Mouse (Mus musculus): Measurements from ENCODE around the gene Adcyap1r1. TPM values are rescaled to one million over a fixed set of nuclear protein-coding genes. Genes with fewer than 3 reads are reported as not detected.

Adcyap1r1 gene
- 2.3 TPM in 2 replicates for polyA plus RNA-seq (2015; fragmentation: Nextera tagmentation; extraction: Ambion mirVana)

- H3K9ac ChIP-seq: peak within 1 kb of the TSS; percentile 18; the same call in 1 of the 2 replicates
- no peaks in the 10 kb centered on the region for H3K9me3 ChIP-seq (replicated peaks)
- peak; percentile 52; the same call in 1 of the 2 replicates for ATAC-seq (ENCODE audit: insufficient number of reproducible peaks, low FRiP score, low TSS enrichment, low read depth)
- H3K36me3 ChIP-seq: no peaks in the 10 kb centered on the region
- WGBS: under 1% methylated on average over 50 of the region's 58 CpGs
- peaks cover 16% of the 10 kb centered on the region for H3K4me1 ChIP-seq
- peak within 1 kb of the TSS; percentile 92 for H3K4me2 ChIP-seq (replicated peaks)
- H3K4me3 ChIP-seq (replicated peaks): peak within 1 kb of the TSS; percentile 49
- no peak within 1 kb of the TSS for H3K27ac ChIP-seq (replicated peaks)
- H3K27me3 ChIP-seq: peaks cover 45% of the 10 kb centered on the region
These were observed at the start of gene Adcyap1r1 for GRCm38 (mm10) chr6:55451771-55452371. Gene Adcyap1r1 (plus strand): TSS chr6:55451978.

- Histone ChIP-seq H3K36me3 (no peaks in the 10 kb centered on the region), H3K4me1 (peaks cover 17% of the 10 kb centered on the region), H3K9ac (no peak overlapping the region), H3K4me2 (replicated peaks) (no peak overlapping the region), H3K9me3 (replicated peaks) (no peaks in the 10 kb centered on the region), H3K27me3 (peaks cover 8% of the 10 kb centered on the region; the same call in 1 of the 2 replicates), H3K27ac (replicated peaks) (no peak overlapping the region), H3K4me3 (replicated peaks) (no peak overlapping the region)
- ATAC-seq (ENCODE audit: insufficient number of reproducible peaks, low FRiP score, low TSS enrichment, low read depth): no peak
- 71% methylated on average over 9 of the region's 9 CpGs for WGBS
These were observed 49.6 kb upstream of the Adcyap1r1 start for GRCm38 (mm10) chr6:55402041-55402776.

GRCm38 (mm10) chr6:55403411-55404309 lies 48.1 kb upstream of the Adcyap1r1 start:
- ATAC-seq (ENCODE audit: insufficient number of reproducible peaks, low FRiP score, low TSS enrichment, low read depth): no peak
- Histone ChIP-seq H3K36me3 (no peaks in the 10 kb centered on the region), H3K27ac (replicated peaks) (no peak overlapping the region), H3K9ac (no peak overlapping the region), H3K27me3 (peaks cover 8% of the 10 kb centered on the region; the same call in 1 of the 2 replicates), H3K4me3 (replicated peaks) (no peak overlapping the region), H3K4me2 (replicated peaks) (no peak overlapping the region), H3K4me1 (peaks cover 16% of the 10 kb centered on the region), H3K9me3 (replicated peaks) (no peaks in the 10 kb centered on the region)
- 80% methylated on average over 9 of the region's 9 CpGs for WGBS

GRCm38 (mm10) chr6:55404421-55404990 lies 47.3 kb upstream of the Adcyap1r1 start:
- H3K4me2 ChIP-seq (replicated peaks): no peak overlapping the region
- ATAC-seq (ENCODE audit: insufficient number of reproducible peaks, low FRiP score, low TSS enrichment, low read depth): no peak
- peaks cover 9% of the 10 kb centered on the region for H3K4me1 ChIP-seq
- no peak overlapping the region for H3K27ac ChIP-seq (replicated peaks)
- WGBS: 55% methylated on average over 5 of the region's 5 CpGs
- H3K36me3 ChIP-seq: no peaks in the 10 kb centered on the region
- no peak overlapping the region for H3K4me3 ChIP-seq (replicated peaks)
- H3K9me3 ChIP-seq (replicated peaks): no peaks in the 10 kb centered on the region
- H3K9ac ChIP-seq: no peak overlapping the region
- peaks cover 8% of the 10 kb centered on the region; the same call in 1 of the 2 replicates for H3K27me3 ChIP-seq

GRCm38 (mm10) chr6:55407345-55407744 lies 44.4 kb upstream of the Adcyap1r1 start:
- 78% methylated on average over 4 of the region's 4 CpGs for WGBS
- no peak for ATAC-seq (ENCODE audit: insufficient number of reproducible peaks, low FRiP score, low TSS enrichment, low read depth)
- no peak overlapping the region for H3K9ac ChIP-seq

GRCm38 (mm10) chr6:55410119-55410775 lies 41.5 kb upstream of the Adcyap1r1 start:
- no peaks in the 10 kb centered on the region for H3K27me3 ChIP-seq
- 34% methylated on average over 7 of the region's 7 CpGs for WGBS
- no peak overlapping the region for H3K4me3 ChIP-seq (replicated peaks)
- no peaks in the 10 kb centered on the region for H3K36me3 ChIP-seq
- no peak overlapping the region for H3K27ac ChIP-seq (replicated peaks)
- H3K4me2 ChIP-seq (replicated peaks): no peak overlapping the region
- H3K9ac ChIP-seq: no peak overlapping the region
- H3K9me3 ChIP-seq (replicated peaks): no peaks in the 10 kb centered on the region
- ATAC-seq (ENCODE audit: insufficient number of reproducible peaks, low FRiP score, low TSS enrichment, low read depth): no peak
- no peaks in the 10 kb centered on the region; the same call in 1 of the 2 replicates for H3K4me1 ChIP-seq

More at GRCm38 (mm10) chr6:55407345-55407744, 44.4 kb upstream of the Adcyap1r1 start:
- H3K27ac ChIP-seq (replicated peaks): no peak overlapping the region
- no peaks in the 10 kb centered on the region for H3K9me3 ChIP-seq (replicated peaks)
- no peaks in the 10 kb centered on the region; the same call in 1 of the 2 replicates for H3K4me1 ChIP-seq
- no peak overlapping the region for H3K4me2 ChIP-seq (replicated peaks)
- H3K36me3 ChIP-seq: no peaks in the 10 kb centered on the region
- H3K27me3 ChIP-seq: peaks cover under 1% of the 10 kb centered on the region; the same call in 1 of the 2 replicates
- H3K4me3 ChIP-seq (replicated peaks): no peak overlapping the region

- no peaks in the 10 kb centered on the region; the same call in 1 of the 2 replicates for H3K4me1 ChIP-seq
- no peak overlapping the region for H3K9ac ChIP-seq
- no peak overlapping the region for H3K4me3 ChIP-seq (replicated peaks)
- no peaks in the 10 kb centered on the region for H3K36me3 ChIP-seq
- no peaks in the 10 kb centered on the region for H3K9me3 ChIP-seq (replicated peaks)
- no peaks in the 10 kb centered on the region for H3K27me3 ChIP-seq
- H3K4me2 ChIP-seq (replicated peaks): no peak overlapping the region
- 67% methylated on average over 5 of the region's 5 CpGs for WGBS
- ATAC-seq (ENCODE audit: insufficient number of reproducible peaks, low FRiP score, low TSS enrichment, low read depth): no peak
- no peak overlapping the region for H3K27ac ChIP-seq (replicated peaks)
These were observed 40.8 kb upstream of the Adcyap1r1 start for GRCm38 (mm10) chr6:55410977-55411376.

- Histone ChIP-seq H3K36me3 (no peaks in the 10 kb centered on the region), H3K9me3 (replicated peaks) (no peaks in the 10 kb centered on the region), H3K27ac (replicated peaks) (no peak overlapping the region), H3K4me2 (replicated peaks) (no peak overlapping the region), H3K9ac (no peak overlapping the region), H3K4me1 (no peaks in the 10 kb centered on the region), H3K27me3 (no peaks in the 10 kb centered on the region), H3K4me3 (replicated peaks) (no peak overlapping the region)
- ATAC-seq (ENCODE audit: insufficient number of reproducible peaks, low FRiP score, low TSS enrichment, low read depth): no peak
- 64% methylated on average over 5 of the region's 5 CpGs for WGBS
These were observed 35.6 kb upstream of the Adcyap1r1 start for GRCm38 (mm10) chr6:55416202-55416601.

GRCm38 (mm10) chr6:55418746-55419410 lies 32.9 kb upstream of the Adcyap1r1 start:
- ATAC-seq (ENCODE audit: insufficient number of reproducible peaks, low FRiP score, low TSS enrichment, low read depth): no peak
- Histone ChIP-seq H3K4me1 (no peaks in the 10 kb centered on the region), H3K9ac (no peak overlapping the region), H3K27me3 (no peaks in the 10 kb centered on the region), H3K4me2 (replicated peaks) (no peak overlapping the region), H3K36me3 (no peaks in the 10 kb centered on the region), H3K27ac (replicated peaks) (no peak overlapping the region), H3K4me3 (replicated peaks) (no peak overlapping the region), H3K9me3 (replicated peaks) (no peaks in the 10 kb centered on the region)
- WGBS: 50% methylated on average over 2 of the region's 2 CpGs

- Histone ChIP-seq H3K4me2 (replicated peaks) (no peak overlapping the region), H3K4me1 (no peaks in the 10 kb centered on the region)
These were observed 31.4 kb upstream of the Adcyap1r1 start for GRCm38 (mm10) chr6:55420411-55420810.

More at GRCm38 (mm10) chr6:55420411-55420810, 31.4 kb upstream of the Adcyap1r1 start:
- no peaks in the 10 kb centered on the region for H3K9me3 ChIP-seq (replicated peaks)
- no peak overlapping the region for H3K4me3 ChIP-seq (replicated peaks)
- WGBS: 62% methylated on average over 3 of the region's 3 CpGs
- no peaks in the 10 kb centered on the region for H3K27me3 ChIP-seq
- H3K36me3 ChIP-seq: no peaks in the 10 kb centered on the region
- H3K9ac ChIP-seq: no peak overlapping the region
- ATAC-seq (ENCODE audit: insufficient number of reproducible peaks, low FRiP score, low TSS enrichment, low read depth): no peak
- no peak overlapping the region for H3K27ac ChIP-seq (replicated peaks)
